Mouse (Mus musculus): ENCODE results near the gene Ftl1. TPM values are rescaled to one million over a fixed set of nuclear protein-coding genes. Genes with fewer than 3 reads are reported as not detected.
A peak's percentile ranks its signal among the peaks of the same experiment; 100 is the strongest.
"Not testable (repeated sequence)": the region's sequence is repeated elsewhere in the genome, so short reads cannot be mapped to it uniquely, and the experiment has no call there.

Gene Ftl1
- polyA plus RNA-seq, 1 experiment = 2,413 TPM

GRCm38 (mm10) chr7:45463987-45464778 is 4.5 kb upstream of the Ftl1 start:
- Histone ChIP-seq H3K27me3 (ENCODE audit: control insufficient read depth, insufficient read depth, insufficient read length) (no peaks in the 10 kb centered on the region), H3K36me3 (ENCODE audit: control insufficient read depth, insufficient read depth) (peaks cover 24% of the 10 kb centered on the region), H3ac (ENCODE audit: control insufficient read depth, insufficient read length) (no peak overlapping the region), H3K4me3 (no peak overlapping the region), H3K4me2 (ENCODE audit: low read depth) (peak overlapping the region; percentile 2), H3K79me2 (ENCODE audit: control insufficient read depth, insufficient read depth) (peaks cover 36% of the 10 kb centered on the region)
- no peak for TF ChIP-seq TCF3 (IDR thresholded peaks at IDR 0.05; ENCODE audit: insufficient read length, low read depth)
- peak; percentile 23 for TF ChIP-seq POLR2AphosphoS2 (IDR thresholded peaks at IDR 0.05; ENCODE audit: insufficient read length, low read depth)
- no peak for TF ChIP-seq REST (IDR thresholded peaks at IDR 0.05; ENCODE audit: insufficient read depth, insufficient read length)

DNA sequence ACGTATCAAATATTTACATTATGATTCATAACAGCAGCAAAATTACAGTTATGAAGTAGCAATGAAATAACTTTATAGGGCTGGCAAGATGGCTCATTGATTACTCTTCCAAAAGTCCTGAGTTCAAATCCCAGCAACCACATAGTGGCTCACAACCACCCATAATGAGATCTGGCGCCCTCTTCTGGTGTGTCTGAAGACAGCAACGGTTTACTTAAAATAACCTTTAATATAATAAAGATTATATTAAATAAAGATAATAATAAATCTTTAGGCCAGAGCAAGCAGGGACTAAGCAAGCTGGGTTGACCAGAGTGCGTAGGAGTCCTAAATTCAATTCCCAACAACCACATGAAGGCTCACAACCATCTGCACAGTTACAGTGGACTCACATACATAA is 3.2 kb upstream of the Ftl1 start:
- Histone ChIP-seq H3K36me3 (ENCODE audit: control insufficient read depth, insufficient read depth) (peaks cover 32% of the 10 kb centered on the region), H3K4me2 (ENCODE audit: low read depth) (peak overlapping the region; percentile 31), H3K79me2 (ENCODE audit: control insufficient read depth, insufficient read depth) (peaks cover 49% of the 10 kb centered on the region)
- H3K4me3 ChIP-seq; H3K27me3 ChIP-seq (ENCODE audit: control insufficient read depth, insufficient read depth, insufficient read length); H3ac ChIP-seq (ENCODE audit: control insufficient read depth, insufficient read length): not testable (repeated sequence)

DNA sequence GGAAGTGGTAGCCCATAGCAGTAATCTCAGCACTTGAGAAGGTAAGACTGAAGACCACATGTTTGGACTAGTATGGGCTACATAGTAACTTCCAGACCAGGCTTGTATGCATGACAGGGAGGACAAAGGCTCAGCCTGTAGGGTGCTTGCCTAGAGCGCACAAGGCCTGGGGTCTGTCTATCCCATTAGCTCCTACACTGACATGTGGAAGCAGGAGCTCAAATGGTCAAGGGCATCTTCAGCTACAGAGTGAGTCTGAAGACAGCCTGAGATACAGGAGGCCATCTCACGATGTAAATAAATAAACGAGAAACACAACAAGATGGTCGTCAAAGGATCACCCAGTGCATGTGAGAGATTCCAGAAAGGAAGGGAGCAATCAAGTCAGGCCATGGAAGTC is 2.6 kb upstream of the Ftl1 start:
- peaks cover 54% of the 10 kb centered on the region for H3K79me2 ChIP-seq (ENCODE audit: control insufficient read depth, insufficient read depth)
- H3K4me3 ChIP-seq = no peak overlapping the region
- H3ac ChIP-seq (ENCODE audit: control insufficient read depth, insufficient read length) = no peak overlapping the region
- TF ChIP-seq CEBPB (IDR thresholded peaks at IDR 0.05; ENCODE audit: insufficient read depth, poor library complexity, severe bottlenecking) (no peak), REST (IDR thresholded peaks at IDR 0.05; ENCODE audit: insufficient read depth, insufficient read length) (no peak), TCF12 (IDR thresholded peaks at IDR 0.05; ENCODE audit: insufficient read depth, poor library complexity, severe bottlenecking) (no peak), POLR2A (IDR thresholded peaks at IDR 0.05; ENCODE audit: insufficient read length, low read depth) (no peak), USF1 (IDR thresholded peaks at IDR 0.05; ENCODE audit: low read depth) (no peak), MAX (IDR thresholded peaks at IDR 0.05; ENCODE audit: low read depth) (no peak), TCF3 (IDR thresholded peaks at IDR 0.05; ENCODE audit: insufficient read length, low read depth) (no peak), POLR2AphosphoS2 (IDR thresholded peaks at IDR 0.05; ENCODE audit: insufficient read length, low read depth) (no peak)
- peak overlapping the region; percentile 31 for H3K4me2 ChIP-seq (ENCODE audit: low read depth)
- peaks cover 37% of the 10 kb centered on the region for H3K36me3 ChIP-seq (ENCODE audit: control insufficient read depth, insufficient read depth)
- H3K27me3 ChIP-seq (ENCODE audit: control insufficient read depth, insufficient read depth, insufficient read length) = no peaks in the 10 kb centered on the region

DNA sequence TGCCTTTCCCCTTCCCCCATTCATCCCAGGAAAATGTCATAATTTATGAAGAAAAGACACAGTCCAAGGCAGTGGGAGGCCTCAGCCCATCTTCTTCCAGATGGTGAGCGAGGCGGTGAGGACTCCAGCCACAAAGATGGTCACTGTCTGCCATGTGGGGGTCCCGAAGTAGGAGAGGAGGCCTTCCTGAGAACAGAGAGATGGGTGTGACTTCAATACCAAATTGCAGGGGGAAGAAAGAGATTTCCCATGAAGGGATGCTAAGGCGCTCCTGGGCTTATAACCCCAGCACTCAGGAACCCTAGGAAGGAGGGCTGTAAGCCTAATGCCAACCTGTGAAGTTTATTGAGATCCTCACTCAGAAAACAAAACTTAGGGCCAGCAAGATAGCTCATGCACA is 2.1 kb upstream of the Ftl1 start:
- peaks cover 40% of the 10 kb centered on the region for H3K36me3 ChIP-seq (ENCODE audit: control insufficient read depth, insufficient read depth)
- TF ChIP-seq POLR2AphosphoS2 (IDR thresholded peaks at IDR 0.05; ENCODE audit: insufficient read length, low read depth) (no peak), SRF (IDR thresholded peaks at IDR 0.05; ENCODE audit: control insufficient read depth, insufficient read length, low read depth) (no peak), USF1 (IDR thresholded peaks at IDR 0.05; ENCODE audit: low read depth) (no peak), POLR2A (IDR thresholded peaks at IDR 0.05; ENCODE audit: insufficient read length, low read depth) (no peak), TCF12 (IDR thresholded peaks at IDR 0.05; ENCODE audit: insufficient read depth, poor library complexity, severe bottlenecking) (no peak), REST (IDR thresholded peaks at IDR 0.05; ENCODE audit: insufficient read depth, insufficient read length) (no peak), MAX (IDR thresholded peaks at IDR 0.05; ENCODE audit: low read depth) (no peak), CEBPB (IDR thresholded peaks at IDR 0.05; ENCODE audit: insufficient read depth, poor library complexity, severe bottlenecking) (no peak), E2F4 (IDR thresholded peaks at IDR 0.05; ENCODE audit: insufficient read depth) (no peak)
- H3K4me2 ChIP-seq (ENCODE audit: low read depth) = peak overlapping the region; percentile 65
- H3K79me2 ChIP-seq (ENCODE audit: control insufficient read depth, insufficient read depth) = peaks cover 57% of the 10 kb centered on the region
- no peak overlapping the region for H3ac ChIP-seq (ENCODE audit: control insufficient read depth, insufficient read length)
- H3K4me3 ChIP-seq = peak overlapping the region; percentile 99
- H3K27me3 ChIP-seq (ENCODE audit: control insufficient read depth, insufficient read depth, insufficient read length) = no peaks in the 10 kb centered on the region

- Histone ChIP-seq H3K36me3 (ENCODE audit: control insufficient read depth, insufficient read depth) (peaks cover 40% of the 10 kb centered on the region), H3K27me3 (ENCODE audit: control insufficient read depth, insufficient read depth, insufficient read length) (no peaks in the 10 kb centered on the region), H3K79me2 (ENCODE audit: control insufficient read depth, insufficient read depth) (peaks cover 57% of the 10 kb centered on the region), H3K4me2 (ENCODE audit: low read depth) (peak overlapping the region; percentile 100), H3K4me3 (peak overlapping the region; percentile 99), H3ac (ENCODE audit: control insufficient read depth, insufficient read length) (no peak overlapping the region)
- TF ChIP-seq E2F4 (IDR thresholded peaks at IDR 0.05; ENCODE audit: insufficient read depth) (no peak), POLR2AphosphoS2 (IDR thresholded peaks at IDR 0.05; ENCODE audit: insufficient read length, low read depth) (no peak), SRF (IDR thresholded peaks at IDR 0.05; ENCODE audit: control insufficient read depth, insufficient read length, low read depth) (no peak), TCF3 (IDR thresholded peaks at IDR 0.05; ENCODE audit: insufficient read length, low read depth) (no peak), MYOD1 (IDR thresholded peaks at IDR 0.05; ENCODE audit: control insufficient read depth in 1 of 3, insufficient read length in 2 of 3, low read depth in 2 of 3) (peak in 2 of 3 experiments; percentile 37 to 54), MYOG (IDR thresholded peaks at IDR 0.05; ENCODE audit: control insufficient read depth in 1 of 3, insufficient read depth in 1 of 3, insufficient read length in 2 of 3, low read depth in 2 of 3) (peak in 2 of 3 experiments; percentile 26 to 56)
Measured at GRCm38 (mm10) chr7:45461326-45461725, 1.6 kb upstream of the Ftl1 start.

Data from myocyte (in vitro differentiated cells).